Mouse (Mus musculus): Measurements from ENCODE around the gene Pla2g3.
A peak's percentile ranks its signal among the peaks of the same experiment; 100 is the strongest.

Pla2g3 gene

DNA sequence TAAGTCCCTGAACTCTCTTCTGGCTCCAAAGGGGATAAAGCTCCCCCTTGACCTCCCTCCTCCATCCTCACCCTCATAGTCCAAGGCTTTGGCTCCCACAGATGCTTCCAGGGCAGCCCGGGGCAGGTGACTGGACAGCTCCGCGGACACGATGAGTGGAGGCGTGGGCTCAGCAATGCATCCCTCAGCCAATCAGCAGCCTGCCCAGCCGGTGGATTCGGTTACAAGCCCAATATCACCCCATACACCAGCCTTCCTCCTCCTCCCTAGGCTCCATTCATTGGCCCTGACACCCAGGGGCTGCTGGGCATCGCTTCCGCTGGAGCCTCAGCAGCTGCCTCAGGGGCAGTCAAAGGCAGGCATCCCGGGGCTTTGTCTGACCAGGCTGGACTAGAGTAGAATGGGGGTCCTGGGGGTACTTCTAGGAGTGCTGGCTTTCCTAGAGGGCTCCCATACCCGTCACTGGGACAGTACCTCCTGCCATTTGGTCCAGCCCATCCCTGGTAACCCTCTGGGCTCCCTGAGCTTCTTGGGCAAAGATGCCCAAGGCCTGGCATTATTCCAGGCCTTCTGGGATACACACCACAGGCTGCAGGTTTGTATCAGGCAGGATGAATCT is at the start of gene Pla2g3:
Gene Pla2g3, plus strand, starts transcription at position 333 of the 619 bp plus-strand sequence.
- DNase-seq (ENCODE audit: low read depth, low spot score) = no peak

- DNase-seq (ENCODE audit: low read depth, low spot score) = no peak
These were observed 46.2 kb upstream of the Pla2g3 start for GRCm38 (mm10) chr11:3441696-3442443.

DNA sequence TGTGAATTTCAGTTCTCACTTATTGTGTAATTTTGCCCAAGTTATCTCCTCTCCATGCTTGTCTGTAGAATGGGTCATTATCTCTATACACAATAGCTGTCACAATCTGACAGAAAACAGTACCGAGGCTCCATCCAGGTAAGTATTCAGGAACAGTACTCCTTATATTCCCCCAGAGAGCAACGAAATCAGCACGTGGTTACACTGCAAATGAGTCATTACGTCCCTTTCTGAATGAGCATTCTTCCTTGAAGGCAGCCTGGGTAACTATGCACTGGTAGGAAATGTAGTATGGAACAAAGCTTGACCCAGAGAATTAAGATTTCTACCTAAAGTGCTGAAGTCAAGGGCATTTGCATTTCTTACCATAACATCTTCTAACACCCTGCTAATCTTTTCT is 45.4 kb upstream of the Pla2g3 start:
- no peak for DNase-seq (ENCODE audit: low read depth, low spot score)

DNA sequence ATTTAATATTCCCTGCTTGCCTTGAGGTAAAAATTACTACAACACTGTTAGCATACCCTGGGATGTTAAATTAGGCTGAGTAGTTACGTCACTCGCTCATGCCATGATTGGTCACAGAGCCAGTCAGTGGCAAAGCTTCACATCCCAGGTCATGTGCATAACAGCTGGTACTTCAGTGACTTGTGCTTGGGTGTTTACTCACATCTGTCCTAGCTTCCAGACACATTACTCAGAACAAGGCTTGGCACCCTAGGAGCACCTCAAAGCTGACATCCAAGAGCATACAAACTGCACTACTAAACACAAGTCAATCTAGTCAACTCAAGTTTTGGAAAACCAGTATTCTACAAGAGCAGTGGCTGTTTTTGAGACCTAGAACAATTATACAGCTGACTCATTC is 45.0 kb upstream of the Pla2g3 start:
- DNase-seq (ENCODE audit: low read depth, low spot score) = no peak

- DNase-seq (ENCODE audit: low read depth, low spot score) = no peak
These were observed 43.2 kb upstream of the Pla2g3 start for GRCm38 (mm10) chr11:3444875-3445274.

DNA sequence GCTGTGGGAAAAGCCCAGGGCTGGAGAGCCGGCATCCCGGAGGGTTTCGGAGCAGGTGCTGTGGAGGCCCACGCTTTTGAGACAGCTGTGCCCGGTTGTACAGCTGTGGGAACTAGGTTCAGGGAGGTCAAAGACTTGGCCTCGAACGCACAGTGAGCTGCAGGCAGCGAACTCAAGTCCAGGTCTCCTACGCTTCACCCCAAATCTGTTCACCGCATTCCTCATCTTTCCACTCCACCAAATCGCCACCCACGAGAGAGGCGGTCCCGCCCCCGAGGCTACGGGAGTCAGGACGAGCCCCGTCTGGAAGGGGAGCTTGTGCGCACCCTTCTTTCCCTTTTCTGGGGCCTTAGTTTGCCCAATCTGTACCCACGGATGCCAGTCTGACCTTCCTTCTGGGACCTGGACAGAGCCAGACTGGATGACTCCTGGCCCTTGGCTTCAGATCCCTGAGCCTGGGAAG is 36.4 kb upstream of the Pla2g3 start:
- DNase-seq (ENCODE audit: low read depth, low spot score) = no peak

- peak; percentile 91 for DNase-seq (ENCODE audit: low read depth, low spot score)
These were observed 35.9 kb upstream of the Pla2g3 start, which contains the start of gene Rnf185 for GRCm38 (mm10) chr11:3452167-3452639. Rnf185 (minus strand) TSS chr11:3452363.

DNA sequence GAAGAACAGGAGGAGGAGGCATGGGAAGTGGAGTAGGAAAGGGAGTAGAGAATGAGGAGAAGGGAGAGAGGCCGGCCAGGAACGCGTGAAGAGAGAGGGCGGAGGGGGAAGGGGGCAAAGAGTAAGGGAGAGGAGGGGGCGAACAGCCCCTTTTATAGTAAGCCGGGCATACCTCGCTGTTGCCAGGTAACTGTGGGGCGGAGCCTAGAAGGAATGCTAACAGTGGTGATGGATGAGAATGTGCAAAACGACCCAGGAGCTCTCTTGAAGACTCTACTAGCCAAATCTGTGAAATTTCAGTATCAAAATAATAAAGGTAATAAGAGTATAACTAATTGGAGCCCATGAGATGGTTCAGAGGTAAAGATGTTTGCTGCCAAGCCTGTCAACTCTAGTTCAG is 35.3 kb upstream of the Pla2g3 start:
- DNase-seq (ENCODE audit: low read depth, low spot score) = no peak

DNA sequence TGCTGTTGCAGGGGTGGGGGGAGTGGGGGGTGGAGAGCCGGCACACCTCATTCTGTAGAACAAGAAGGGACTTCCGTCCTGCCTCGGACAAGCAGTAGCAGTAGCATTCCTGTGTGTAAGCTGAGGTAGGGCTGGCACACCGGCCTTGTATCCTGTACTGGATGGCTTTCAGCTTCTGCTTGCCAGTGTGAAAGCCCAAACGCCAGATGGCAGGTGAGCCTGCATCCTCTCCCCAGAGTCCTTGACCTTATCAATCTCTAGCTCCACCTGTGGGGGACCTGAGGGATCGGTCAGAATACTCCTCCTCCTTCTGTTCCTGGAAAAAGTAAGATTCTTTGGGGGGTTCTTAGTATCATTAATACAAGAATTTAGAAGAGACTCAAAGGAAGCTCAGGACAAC is 34.6 kb upstream of the Pla2g3 start:
- DNase-seq (ENCODE audit: low read depth, low spot score) = no peak

GRCm38 (mm10) chr11:3454506-3454905 is 33.6 kb upstream of the Pla2g3 start:
- no peak for DNase-seq (ENCODE audit: low read depth, low spot score)

GRCm38 (mm10) chr11:3456354-3456753 is 31.7 kb upstream of the Pla2g3 start:
- no peak for DNase-seq (ENCODE audit: low read depth, low spot score)

DNA sequence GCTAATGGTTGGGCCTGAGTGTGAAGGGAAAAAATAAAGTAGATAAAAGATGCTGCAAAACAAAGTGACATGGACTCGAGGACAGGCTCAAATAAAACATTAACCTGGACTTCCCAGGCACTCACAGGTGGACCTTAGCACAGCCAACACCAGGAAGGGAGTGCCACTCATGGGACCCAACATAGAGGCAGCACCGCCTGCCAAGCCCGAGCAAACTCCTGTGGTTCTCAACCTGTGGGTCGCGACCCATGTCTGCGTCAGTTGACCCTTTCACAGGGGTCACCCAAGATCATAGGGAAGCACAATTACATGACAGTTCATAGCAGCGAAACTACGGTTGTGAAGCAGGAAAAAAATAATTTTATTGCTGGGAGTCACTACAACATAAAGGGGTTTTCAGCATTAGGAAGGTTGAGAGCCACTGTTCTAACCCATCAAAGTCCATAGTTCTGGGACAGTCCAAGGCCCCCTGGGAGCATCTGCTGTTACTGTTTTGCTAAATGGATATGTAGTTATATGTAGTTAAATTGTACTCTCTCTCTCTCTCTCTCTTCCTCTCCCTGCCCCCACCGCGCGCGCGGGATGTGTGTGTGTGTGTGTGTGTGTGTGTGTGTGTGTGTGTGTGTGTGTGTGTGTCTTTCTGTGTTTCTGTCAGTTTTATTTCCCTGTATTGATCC is 29.5 kb upstream of the Pla2g3 start:
- DNase-seq (ENCODE audit: low read depth, low spot score) = no peak

DNA sequence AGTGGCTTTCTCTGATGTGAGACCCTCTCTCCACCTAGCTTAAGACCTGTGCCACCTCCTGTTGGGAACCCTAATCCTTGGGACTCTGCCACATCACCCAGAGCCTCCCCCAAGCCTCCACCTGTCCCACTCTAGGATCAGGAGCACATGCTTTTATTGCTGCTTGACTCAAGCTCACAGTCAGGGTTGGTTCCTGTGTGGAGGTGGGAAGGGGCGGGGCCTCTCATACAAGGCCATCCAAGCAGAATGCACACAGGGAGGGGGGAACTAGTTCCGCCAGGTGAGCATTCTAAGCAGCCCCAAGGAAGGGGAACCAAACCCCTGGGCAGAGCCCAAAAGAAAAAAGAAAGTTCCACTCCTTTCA is 29.0 kb upstream of the Pla2g3 start:
- DNase-seq (ENCODE audit: low read depth, low spot score) = no peak

- no peak for DNase-seq (ENCODE audit: low read depth, low spot score)
These were observed 25.2 kb upstream of the Pla2g3 start for GRCm38 (mm10) chr11:3462846-3463245.

- no peak for DNase-seq (ENCODE audit: low read depth, low spot score)
These were observed 16.6 kb upstream of the Pla2g3 start for GRCm38 (mm10) chr11:3471448-3471850.

- DNase-seq (ENCODE audit: low read depth, low spot score) = peak; percentile 79
These were observed 15.6 kb upstream of the Pla2g3 start for GRCm38 (mm10) chr11:3472484-3472883.

DNA sequence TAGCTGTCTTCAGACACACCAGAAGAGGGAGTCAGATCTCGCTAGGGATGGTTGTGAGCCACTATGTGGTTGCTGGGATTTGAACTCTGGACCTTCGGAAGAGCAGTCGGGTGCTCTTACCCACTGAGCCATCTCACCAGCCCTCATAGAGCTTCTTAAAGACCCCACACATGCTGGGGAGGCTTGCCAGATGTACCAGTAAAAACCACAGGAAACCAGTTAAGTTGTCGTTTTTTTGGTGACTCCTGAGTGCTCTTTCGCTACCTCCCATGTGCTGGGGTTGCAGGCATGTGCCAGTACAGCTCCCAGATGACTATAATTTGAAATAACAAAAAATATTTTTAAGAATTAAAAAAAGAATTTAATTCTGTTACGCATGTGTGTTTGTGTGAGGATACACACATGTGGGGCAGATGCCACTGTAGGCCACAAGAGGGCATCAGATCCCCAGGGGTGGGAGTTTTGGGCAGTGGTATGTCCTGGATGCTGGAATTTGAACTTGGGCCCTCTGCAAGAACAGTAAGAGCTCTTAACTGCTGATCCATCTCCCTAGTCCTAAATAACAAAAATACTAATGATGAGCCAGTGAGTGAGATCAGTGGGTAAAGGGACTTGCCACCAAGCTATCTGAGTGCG is 13.5 kb upstream of the Pla2g3 start:
- DNase-seq (ENCODE audit: low read depth, low spot score) = no peak

DNA sequence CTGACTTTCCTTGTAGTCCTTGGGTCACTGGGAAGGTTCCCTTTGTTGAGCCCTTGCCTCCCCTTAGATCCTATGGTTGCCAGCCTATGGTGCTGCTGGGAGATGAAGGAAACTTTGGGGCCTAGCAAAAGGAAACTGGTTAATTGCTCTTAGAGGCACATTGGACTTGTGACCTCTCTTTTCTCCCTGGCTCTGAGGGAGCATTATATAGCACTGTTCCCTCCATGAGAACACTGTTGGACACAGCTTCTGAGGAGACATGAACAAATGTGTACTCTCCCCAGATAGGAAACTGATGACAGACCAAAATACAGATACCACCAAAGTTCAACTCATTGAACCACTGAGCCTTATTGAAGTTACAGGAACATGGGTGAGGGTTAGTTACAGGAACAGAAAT is 12.6 kb upstream of the Pla2g3 start:
- no peak for DNase-seq (ENCODE audit: low read depth, low spot score)

GRCm38 (mm10) chr11:3483980-3484642 is 4.0 kb upstream of the Pla2g3 start:
- DNase-seq (ENCODE audit: low read depth, low spot score) = no peak

- DNase-seq (ENCODE audit: low read depth, low spot score) = no peak
These were observed 1.7 kb upstream of the Pla2g3 start for GRCm38 (mm10) chr11:3486349-3486748.

DNA sequence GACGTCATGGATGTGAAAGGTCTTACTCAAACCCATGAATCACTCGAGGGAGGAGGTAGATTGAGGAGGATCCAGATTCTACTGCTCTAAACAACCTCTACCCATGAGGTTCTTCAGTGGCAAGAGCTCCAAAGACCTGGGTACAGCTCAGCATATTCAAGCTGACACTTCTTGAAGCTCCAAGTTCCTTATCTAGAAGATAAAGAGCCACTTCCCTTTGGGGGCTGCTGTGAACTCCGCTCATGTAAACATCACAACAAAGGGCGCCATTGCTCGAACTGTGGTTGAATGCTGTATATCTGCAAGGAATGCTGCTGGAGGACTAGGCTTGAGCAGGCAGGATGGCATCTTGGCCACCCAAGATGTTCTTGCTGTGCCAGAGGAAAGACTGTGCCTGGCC is 952 bp downstream of the Pla2g3 start:
- DNase-seq (ENCODE audit: low read depth, low spot score) = no peak

DNA sequence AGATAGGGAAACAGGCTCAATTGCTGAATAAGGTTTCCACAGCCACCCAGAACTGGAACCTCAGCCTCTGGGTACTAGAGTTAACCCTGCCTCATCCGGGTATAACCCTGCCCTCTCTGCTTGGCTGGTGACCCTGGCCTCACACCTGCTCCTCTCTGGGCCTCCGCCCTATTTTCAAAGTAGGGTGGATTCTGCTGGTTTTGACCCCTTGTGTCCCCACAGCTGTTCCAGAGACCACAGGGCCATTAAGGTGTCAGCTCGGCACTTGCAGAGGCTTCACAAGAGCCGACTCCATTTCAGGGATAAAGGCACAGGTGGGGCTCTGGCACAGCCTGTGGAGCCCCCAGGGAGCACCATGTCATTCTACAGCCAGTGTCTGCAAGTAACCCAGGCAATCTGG is 4.7 kb downstream of the Pla2g3 start:
- DNase-seq (ENCODE audit: low read depth, low spot score) = no peak

Measured in retina, postnatal 7 days (tissue).